Mouse (Mus musculus) neural tube, embryonic 14.5 days (tissue): ENCODE results near the gene Fbxo40. TPM values are rescaled to one million over a fixed set of nuclear protein-coding genes. Genes with fewer than 3 reads are reported as not detected.

ENCODE experiments used
- ATAC-seq: fragments of 200-750 bp; cut with Nextera tagmentation; 2 replicates; pipeline ENCODE4 v1.8.0; 2017; ENCODE audit warnings: low read depth, mild to moderate bottlenecking, moderate TSS enrichment, moderate library complexity
- H3K27ac ChIP-seq: fragments of 300-500 bp; sonication (generic); 2 replicates; pipeline ENCODE4 v1.5.1; 2014; ENCODE audit warnings: low read depth, mild to moderate bottlenecking, control low read depth, low read length, moderate library complexity, mixed read lengths
- H3K27me3 ChIP-seq: fragments of 300-500 bp; sonication (generic); 2 replicates; pipeline ENCODE4 v1.6.1; 2014; ENCODE audit warnings: low read length; ENCODE audit not compliant: control insufficient read depth, insufficient read depth
- H3K36me3 ChIP-seq: fragments of 300-500 bp; sonication (generic); 2 replicates; pipeline ENCODE4 v1.6.1; 2014; ENCODE audit warnings: low read length, mixed read lengths; ENCODE audit not compliant: control insufficient read depth, insufficient read depth
- H3K4me1 ChIP-seq: fragments of 300-500 bp; sonication (generic); 2 replicates; pipeline ENCODE4 v1.6.1; 2014; ENCODE audit warnings: low read length; ENCODE audit not compliant: control insufficient read depth, insufficient read depth
- H3K4me2 ChIP-seq: fragments of 300-500 bp; sonication (generic); 2 replicates; pipeline ENCODE4 v1.6.1; 2014; ENCODE audit warnings: mild to moderate bottlenecking, low read depth, low read length, control low read depth
- H3K4me3 ChIP-seq: fragments of 300-500 bp; sonication (generic); 2 replicates; pipeline ENCODE4 v1.5.1; 2014; ENCODE audit warnings: low read depth, low read length, control low read depth, mixed read lengths
- H3K9ac ChIP-seq: fragments of 300-500 bp; sonication (generic); replicated peaks from 2 replicates; pipeline ENCODE4 v1.6.1; 2014; ENCODE audit warnings: low read depth, mild to moderate bottlenecking, control low read depth, low read length, mixed read lengths
- H3K9me3 ChIP-seq: fragments of 300-500 bp; sonication (generic); 2 replicates; pipeline ENCODE4 v1.6.1; 2016; ENCODE audit warnings: low read length; ENCODE audit not compliant: control insufficient read depth
- WGBS: fragments of 180-500 bp; shearing (Covaris S2); extraction: QIAGEN DNeasy Blood & Tissue Kit; methylation state at CpG from one replicate; pipeline ENCODE4 v1.1.7; 2014; 5-methylcytosine and 5-hydroxymethylcytosine counted together
- polyA plus RNA-seq: library from polyadenylated mRNA; unstranded; fragments of >200 nt; fragmentation: Nextera tagmentation; extraction: Ambion mirVana; gene quantifications from 2 replicates; pipeline ENCODE4 v1.2.1, GENCODE M21; 2014

Fbxo40 gene
- polyA plus RNA-seq, 1 experiment from 2014 or later: not detected

DNA sequence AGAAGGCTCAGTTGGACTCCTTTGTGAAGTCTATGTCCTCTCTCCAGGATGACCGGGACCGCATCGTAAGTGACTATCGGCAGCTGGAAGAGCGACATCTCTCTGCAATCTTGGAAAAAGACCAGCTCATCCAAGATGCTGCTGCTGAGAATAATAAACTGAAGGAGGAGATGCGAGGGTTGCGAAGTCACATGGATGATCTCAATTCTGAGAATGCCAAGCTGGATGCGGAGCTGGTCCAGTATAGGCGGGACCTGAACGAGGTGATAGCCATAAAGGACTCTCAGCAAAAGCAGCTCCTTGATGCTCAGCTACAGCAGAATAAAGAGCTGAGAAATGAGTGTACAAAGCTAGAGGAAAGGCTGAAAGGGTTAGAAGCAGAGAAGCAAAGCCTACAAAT lies 71.8 kb downstream of the Fbxo40 start:
- Histone ChIP-seq H3K27me3 (no peaks in the 10 kb centered on the region), H3K4me2 (no peak overlapping the region), H3K9me3 (no peaks in the 10 kb centered on the region), H3K27ac (no peak overlapping the region), H3K36me3 (peaks cover 51% of the 10 kb centered on the region), H3K4me1 (no peaks in the 10 kb centered on the region), H3K9ac (no peak overlapping the region), H3K4me3 (no peak overlapping the region)
- no peak for ATAC-seq
- 92% methylated on average over 10 of the region's 10 CpGs for WGBS

DNA sequence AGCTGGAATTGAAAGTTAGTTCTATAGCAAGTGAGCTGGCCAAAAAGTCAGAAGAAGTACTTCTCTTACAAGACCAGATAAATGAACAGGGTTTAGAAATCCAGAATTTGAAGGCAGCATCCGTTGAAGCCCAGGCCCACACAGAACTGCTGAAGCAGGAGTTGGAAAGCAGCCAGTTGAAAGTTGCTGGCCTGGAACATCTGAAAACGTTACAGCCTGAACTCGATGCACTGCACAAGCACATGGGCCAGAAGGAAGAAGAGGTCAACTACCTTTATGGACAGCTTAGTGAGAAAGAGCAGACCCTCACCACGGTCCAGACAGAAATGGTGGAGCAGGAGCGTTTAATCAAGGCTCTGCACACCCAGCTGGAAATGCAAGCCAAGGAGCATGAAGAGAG lies 76.1 kb downstream of the Fbxo40 start:
- H3K36me3 ChIP-seq: peaks cover 52% of the 10 kb centered on the region
- H3K27ac ChIP-seq: no peak overlapping the region

More for the DNA sequence above, 76.1 kb downstream of the Fbxo40 start:
- Histone ChIP-seq H3K9me3 (no peaks in the 10 kb centered on the region), H3K9ac (no peak overlapping the region), H3K4me3 (no peak overlapping the region), H3K4me2 (no peak overlapping the region), H3K4me1 (no peaks in the 10 kb centered on the region), H3K27me3 (no peaks in the 10 kb centered on the region)
- no peak for ATAC-seq
- WGBS: 87% methylated on average over 5 of the region's 5 CpGs

Other genes with a start within 250 kb of the Fbxo40 start
- gene Slc15a2, start 205.5 kb downstream of the Fbxo40 start, polyA plus RNA-seq: 14.7 and 21.3 TPM in 2 replicates
- 66.0 and 79.1 TPM in 2 replicates for gene Iqcb1, start 162.1 kb downstream of the Fbxo40 start, polyA plus RNA-seq
- gene Eaf2, start 115.5 kb downstream of the Fbxo40 start, polyA plus RNA-seq: 0.39 and 0.43 TPM in 2 replicates
- gene Golgb1, start 115.3 kb downstream of the Fbxo40 start, polyA plus RNA-seq: 68.1 and 85.6 TPM in 2 replicates
- gene Hcls1, start 55.5 kb downstream of the Fbxo40 start, polyA plus RNA-seq: 0.39 and 0.91 TPM in 2 replicates
- gene Polq, start 21.3 kb upstream of the Fbxo40 start, polyA plus RNA-seq: 3.1 and 3.2 TPM in 2 replicates